Mouse (Mus musculus): Measurements from ENCODE around the gene Fpr1. TPM values are rescaled to one million over a fixed set of nuclear protein-coding genes. Genes with fewer than 3 reads are reported as not detected.
A peak's percentile ranks its signal among the peaks of the same experiment; 100 is the strongest.

Fpr1 gene
- polyA plus RNA-seq, 1 experiment from 2014 or later, result 0.89 TPM

GRCm38 (mm10) chr17:17862360-17862759 lies 21.4 kb downstream of the Fpr1 start:
- ATAC-seq (ENCODE audit: low read depth) (no peak), DNase-seq (ENCODE audit: low spot score) (no peak)
- no peak overlapping the region for H3K4me2 ChIP-seq (ENCODE audit: low read depth, low read length)
- no peak overlapping the region for H3K27ac ChIP-seq (replicated peaks; ENCODE audit: low read depth, low read length)
- 33% methylated on average over 1 of the region's 1 CpGs for WGBS
- H3K4me1 ChIP-seq (ENCODE audit: control insufficient read depth, insufficient read depth, low read length), result no peaks in the 10 kb centered on the region
- no peak overlapping the region for H3K4me3 ChIP-seq (ENCODE audit: low read depth, low read length)
- peaks cover 28% of the 10 kb centered on the region for H3K36me3 ChIP-seq (ENCODE audit: control insufficient read depth, insufficient read depth, low read length)
- no peaks in the 10 kb centered on the region for H3K27me3 ChIP-seq (replicated peaks; ENCODE audit: control insufficient read depth, insufficient read depth, low read length)
- no peak overlapping the region for H3K9ac ChIP-seq (ENCODE audit: low read depth, low read length)
- no peaks in the 10 kb centered on the region for H3K9me3 ChIP-seq (ENCODE audit: control insufficient read depth, low read length)

- peaks cover 21% of the 10 kb centered on the region; the same call in 1 of the 2 replicates for H3K36me3 ChIP-seq (ENCODE audit: control insufficient read depth, insufficient read depth, low read length)
- DNase-seq (ENCODE audit: low spot score), result no peak
- no peak overlapping the region for H3K4me3 ChIP-seq (ENCODE audit: low read depth, low read length)
- H3K4me1 ChIP-seq (ENCODE audit: control insufficient read depth, insufficient read depth, low read length), result peaks cover 3% of the 10 kb centered on the region
- H3K27ac ChIP-seq (replicated peaks; ENCODE audit: low read depth, low read length), result no peak overlapping the region
- no peaks in the 10 kb centered on the region for H3K9me3 ChIP-seq (ENCODE audit: control insufficient read depth, low read length)
- no peak overlapping the region for H3K4me2 ChIP-seq (ENCODE audit: low read depth, low read length)
- no peak overlapping the region for H3K9ac ChIP-seq (ENCODE audit: low read depth, low read length)
- WGBS, result 86% methylated on average over 3 of the region's 3 CpGs
- no peak for ATAC-seq (ENCODE audit: low read depth)
- no peaks in the 10 kb centered on the region for H3K27me3 ChIP-seq (replicated peaks; ENCODE audit: control insufficient read depth, insufficient read depth, low read length)
These were observed 23.6 kb downstream of the Fpr1 start for GRCm38 (mm10) chr17:17860110-17860509.

- Histone ChIP-seq H3K9ac (ENCODE audit: low read depth, low read length) (no peak overlapping the region), H3K9me3 (ENCODE audit: control insufficient read depth, low read length) (no peaks in the 10 kb centered on the region), H3K27me3 (replicated peaks; ENCODE audit: control insufficient read depth, insufficient read depth, low read length) (no peaks in the 10 kb centered on the region), H3K4me3 (ENCODE audit: low read depth, low read length) (no peak overlapping the region), H3K4me1 (ENCODE audit: control insufficient read depth, insufficient read depth, low read length) (peaks cover 8% of the 10 kb centered on the region), H3K4me2 (ENCODE audit: low read depth, low read length) (no peak overlapping the region), H3K36me3 (ENCODE audit: control insufficient read depth, insufficient read depth, low read length) (0 out of 2 replicates have a peak, but pooled peaks cover 5% of the 10 kb centered on the region), H3K27ac (replicated peaks; ENCODE audit: low read depth, low read length) (no peak overlapping the region)
- no peak for ATAC-seq (ENCODE audit: low read depth)
- DNase-seq (ENCODE audit: low spot score), result peak; percentile 29
- 75% methylated on average over 1 of the region's 1 CpGs for WGBS
These were observed 26.3 kb downstream of the Fpr1 start for GRCm38 (mm10) chr17:17857446-17857845.

GRCm38 (mm10) chr17:17856612-17857011 lies 27.1 kb downstream of the Fpr1 start:
- H3K9me3 ChIP-seq (ENCODE audit: control insufficient read depth, low read length), result no peaks in the 10 kb centered on the region
- ATAC-seq (ENCODE audit: low read depth), result no peak
- WGBS, result 79% methylated on average over 1 of the region's 1 CpGs

GRCm38 (mm10) chr17:17855064-17855838 lies 28.5 kb downstream of the Fpr1 start, which contains the start of gene Has1:
TSS of gene Has1 (minus strand) at chr17:17855205.
- 27% methylated on average over 7 of the region's 8 CpGs for WGBS
- H3K9ac ChIP-seq (ENCODE audit: low read depth, low read length), result no peak within 1 kb of the TSS
- no peaks in the 10 kb centered on the region for H3K27me3 ChIP-seq (replicated peaks; ENCODE audit: control insufficient read depth, insufficient read depth, low read length)
- H3K4me1 ChIP-seq (ENCODE audit: control insufficient read depth, insufficient read depth, low read length), result peaks cover 8% of the 10 kb centered on the region
- no peaks in the 10 kb centered on the region for H3K9me3 ChIP-seq (ENCODE audit: control insufficient read depth, low read length)
- DNase-seq (ENCODE audit: low spot score) (peak; percentile 30), ATAC-seq (ENCODE audit: low read depth) (peak; percentile 34; the same call in 1 of the 2 replicates)
- no peak within 1 kb of the TSS for H3K4me3 ChIP-seq (ENCODE audit: low read depth, low read length)
- 0 out of 2 replicates have a peak, but pooled peaks cover 5% of the 10 kb centered on the region for H3K36me3 ChIP-seq (ENCODE audit: control insufficient read depth, insufficient read depth, low read length)
- H3K27ac ChIP-seq (replicated peaks; ENCODE audit: low read depth, low read length), result 0 out of 2 replicates have a peak within 1 kb of the TSS, but pooled peaks have one; percentile 15
- H3K4me2 ChIP-seq (ENCODE audit: low read depth, low read length), result 0 out of 2 replicates have a peak within 1 kb of the TSS, but pooled peaks have one; percentile 15

More at GRCm38 (mm10) chr17:17856612-17857011, 27.1 kb downstream of the Fpr1 start:
- no peak overlapping the region for H3K4me3 ChIP-seq (ENCODE audit: low read depth, low read length)
- H3K27ac ChIP-seq (replicated peaks; ENCODE audit: low read depth, low read length), result no peak overlapping the region
- no peaks in the 10 kb centered on the region for H3K27me3 ChIP-seq (replicated peaks; ENCODE audit: control insufficient read depth, insufficient read depth, low read length)
- H3K36me3 ChIP-seq (ENCODE audit: control insufficient read depth, insufficient read depth, low read length), result 0 out of 2 replicates have a peak, but pooled peaks cover 5% of the 10 kb centered on the region
- peaks cover 8% of the 10 kb centered on the region for H3K4me1 ChIP-seq (ENCODE audit: control insufficient read depth, insufficient read depth, low read length)
- no peak overlapping the region for H3K4me2 ChIP-seq (ENCODE audit: low read depth, low read length)
- H3K9ac ChIP-seq (ENCODE audit: low read depth, low read length), result no peak overlapping the region
- DNase-seq (ENCODE audit: low spot score), result no peak

- H3K27me3 ChIP-seq (replicated peaks; ENCODE audit: control insufficient read depth, insufficient read depth, low read length), result 0 out of 2 replicates have a peak, but pooled peaks cover 4% of the 10 kb centered on the region
- H3K9ac ChIP-seq (ENCODE audit: low read depth, low read length), result no peak overlapping the region
- 26% methylated on average over 40 of the region's 55 CpGs for WGBS
- no peaks in the 10 kb centered on the region for H3K9me3 ChIP-seq (ENCODE audit: control insufficient read depth, low read length)
- no peak overlapping the region for H3K27ac ChIP-seq (replicated peaks; ENCODE audit: low read depth, low read length)
- no peak for DNase-seq (ENCODE audit: low spot score)
- no peak overlapping the region for H3K4me3 ChIP-seq (ENCODE audit: low read depth, low read length)
- H3K36me3 ChIP-seq (ENCODE audit: control insufficient read depth, insufficient read depth, low read length), result no peaks in the 10 kb centered on the region
- H3K4me2 ChIP-seq (ENCODE audit: low read depth, low read length), result no peak overlapping the region
- ATAC-seq (ENCODE audit: low read depth), result peak; percentile 28; the same call in 1 of the 2 replicates
- H3K4me1 ChIP-seq (ENCODE audit: control insufficient read depth, insufficient read depth, low read length), result peaks cover 6% of the 10 kb centered on the region
These were observed 33.6 kb downstream of the Fpr1 start for GRCm38 (mm10) chr17:17849906-17850712.

GRCm38 (mm10) chr17:17848988-17849387 lies 34.8 kb downstream of the Fpr1 start:
- Histone ChIP-seq H3K9ac (ENCODE audit: low read depth, low read length) (no peak overlapping the region), H3K27me3 (replicated peaks; ENCODE audit: control insufficient read depth, insufficient read depth, low read length) (0 out of 2 replicates have a peak, but pooled peaks cover 4% of the 10 kb centered on the region), H3K27ac (replicated peaks; ENCODE audit: low read depth, low read length) (no peak overlapping the region), H3K36me3 (ENCODE audit: control insufficient read depth, insufficient read depth, low read length) (no peaks in the 10 kb centered on the region), H3K4me2 (ENCODE audit: low read depth, low read length) (no peak overlapping the region), H3K4me1 (ENCODE audit: control insufficient read depth, insufficient read depth, low read length) (no peaks in the 10 kb centered on the region), H3K4me3 (ENCODE audit: low read depth, low read length) (no peak overlapping the region), H3K9me3 (ENCODE audit: control insufficient read depth, low read length) (no peaks in the 10 kb centered on the region)
- DNase-seq (ENCODE audit: low spot score) (no peak), ATAC-seq (ENCODE audit: low read depth) (no peak)
- 78% methylated on average over 2 of the region's 2 CpGs for WGBS

- WGBS, result 73% methylated on average over 10 of the region's 10 CpGs
- no peaks in the 10 kb centered on the region for H3K4me1 ChIP-seq (ENCODE audit: control insufficient read depth, insufficient read depth, low read length)
- H3K27ac ChIP-seq (replicated peaks; ENCODE audit: low read depth, low read length), result no peak overlapping the region
- 0 out of 2 replicates have a peak, but pooled peaks cover 4% of the 10 kb centered on the region for H3K27me3 ChIP-seq (replicated peaks; ENCODE audit: control insufficient read depth, insufficient read depth, low read length)
- H3K4me3 ChIP-seq (ENCODE audit: low read depth, low read length), result no peak overlapping the region
- peaks cover 26% of the 10 kb centered on the region for H3K36me3 ChIP-seq (ENCODE audit: control insufficient read depth, insufficient read depth, low read length)
- H3K9me3 ChIP-seq (ENCODE audit: control insufficient read depth, low read length), result no peaks in the 10 kb centered on the region
- no peak overlapping the region for H3K4me2 ChIP-seq (ENCODE audit: low read depth, low read length)
- ATAC-seq (ENCODE audit: low read depth) (no peak), DNase-seq (ENCODE audit: low spot score) (no peak)
- no peak overlapping the region for H3K9ac ChIP-seq (ENCODE audit: low read depth, low read length)
These were observed 38.3 kb downstream of the Fpr1 start for GRCm38 (mm10) chr17:17845187-17846027.
